Mouse (Mus musculus) embryo, embryonic 11 days (tissue): Measurements from ENCODE around the gene Atp5g1.
A peak's percentile ranks its signal among the peaks of the same experiment; 100 is the strongest.
"Not testable (repeated sequence)": the region's sequence is repeated elsewhere in the genome, so short reads cannot be mapped to it uniquely, and the experiment has no call there.

Experiments used
- DNase-seq: peaks from one replicate; pipeline ENCODE4 v3.0.0-alpha.2; 2015

The Atp5g1 gene

DNA sequence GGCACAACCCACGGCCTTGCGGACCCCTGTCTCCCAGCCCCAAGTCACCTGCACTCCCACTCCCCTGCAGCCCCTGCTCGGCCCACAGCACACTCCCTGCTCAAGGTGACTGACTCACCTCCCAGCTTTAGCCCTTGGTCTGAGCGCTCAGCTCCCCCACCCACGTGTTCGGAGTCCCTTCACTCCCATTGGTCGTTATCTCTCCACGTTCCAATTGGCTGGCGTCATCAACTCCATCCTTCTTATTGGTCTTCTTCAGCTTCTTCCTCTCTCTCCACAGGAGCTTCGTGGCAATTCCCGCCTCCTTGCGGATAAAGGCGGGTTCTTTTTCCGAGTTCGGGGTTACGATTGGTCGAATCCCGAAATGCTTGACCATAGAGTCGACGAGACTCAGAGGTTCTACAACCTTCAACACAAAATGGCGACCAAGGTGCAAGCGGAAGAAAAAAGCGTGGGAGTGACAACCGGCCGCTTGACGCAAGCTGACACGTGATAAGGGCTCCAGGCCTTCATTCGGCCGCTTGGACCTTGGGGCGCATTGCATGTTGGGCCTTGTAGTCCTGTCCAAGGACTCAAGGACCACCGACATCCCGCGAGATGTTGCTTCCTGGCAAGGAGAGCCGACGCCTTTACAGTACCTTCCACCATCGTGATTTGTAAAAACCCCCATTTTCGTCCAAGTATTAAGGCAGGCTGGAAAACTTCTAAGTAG is at the start of gene Atp5g1:
Atp5g1 (minus strand) TSS at position 162 of the 712 bp plus-strand sequence.
- peak; percentile 100 for DNase-seq

GRCm38 (mm10) chr11:96124052-96124914 is 48.8 kb upstream of the Atp5g1 start:
- peak; percentile 52 for DNase-seq

GRCm38 (mm10) chr11:96122806-96123205 is 47.3 kb upstream of the Atp5g1 start:
- not testable (repeated sequence) for DNase-seq

DNA sequence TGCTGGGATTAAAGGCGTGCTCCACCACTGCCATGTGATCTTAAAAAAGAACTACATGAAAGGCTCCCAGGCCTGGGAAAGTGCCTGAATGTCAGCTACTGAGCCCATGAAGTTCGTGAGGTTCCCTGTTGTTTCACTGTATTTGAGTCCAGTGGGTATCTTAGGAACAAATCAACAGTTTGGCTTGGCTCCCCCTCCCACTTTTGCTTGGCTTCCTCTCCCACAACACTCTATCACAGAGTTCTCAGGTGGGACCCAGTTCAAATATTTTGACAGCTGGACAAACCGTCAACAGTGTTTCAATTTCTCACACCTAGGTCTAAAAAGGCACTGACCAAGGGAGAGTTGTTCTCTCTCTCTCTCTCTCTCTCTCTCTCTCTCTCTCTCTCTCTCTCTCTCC is 43.9 kb upstream of the Atp5g1 start:
- DNase-seq: no peak

DNA sequence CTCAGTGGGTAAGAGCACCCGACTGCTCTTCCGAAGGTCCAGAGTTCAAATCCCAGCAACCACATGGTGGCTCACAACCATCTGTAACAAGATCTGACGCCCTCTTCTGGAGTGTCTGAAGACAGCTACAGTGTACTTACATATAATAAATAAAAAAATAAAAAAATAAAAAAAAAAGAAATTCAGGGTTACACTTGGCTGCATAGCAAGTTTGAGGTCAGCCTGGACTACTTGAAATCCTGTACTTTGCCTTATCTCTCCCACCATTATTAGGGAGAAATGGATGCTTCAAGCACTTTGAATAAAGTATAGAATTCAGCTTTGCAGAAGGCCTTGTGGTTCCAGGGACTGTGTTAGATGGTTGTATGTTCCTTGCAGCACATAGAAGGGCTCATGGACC is 41.5 kb upstream of the Atp5g1 start:
- not testable (repeated sequence) for DNase-seq

- DNase-seq: no peak
Observed at GRCm38 (mm10) chr11:96116116-96116515, 40.6 kb upstream of the Atp5g1 start.

- DNase-seq: no peak
Observed at GRCm38 (mm10) chr11:96115416-96115815, 39.9 kb upstream of the Atp5g1 start.

DNA sequence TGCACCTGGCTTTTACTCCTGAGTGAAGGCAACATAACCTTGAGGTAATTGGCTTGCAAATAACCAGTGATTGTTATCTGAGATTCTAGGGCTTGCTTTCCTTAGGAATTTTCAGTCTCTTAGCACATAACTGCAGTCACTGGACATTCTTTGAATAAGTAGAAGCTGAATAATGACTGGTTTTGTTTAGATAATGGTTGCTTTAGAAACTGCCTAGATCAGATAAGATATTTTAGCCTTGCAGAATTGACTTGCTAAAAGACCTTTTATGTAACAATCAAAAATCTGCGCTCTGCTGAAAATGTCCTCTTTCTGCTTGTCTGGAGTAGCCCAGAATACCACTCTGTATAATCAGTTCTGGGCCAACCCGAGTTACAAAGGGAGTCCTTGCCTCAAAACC is 38.6 kb upstream of the Atp5g1 start:
- DNase-seq: no peak

DNA sequence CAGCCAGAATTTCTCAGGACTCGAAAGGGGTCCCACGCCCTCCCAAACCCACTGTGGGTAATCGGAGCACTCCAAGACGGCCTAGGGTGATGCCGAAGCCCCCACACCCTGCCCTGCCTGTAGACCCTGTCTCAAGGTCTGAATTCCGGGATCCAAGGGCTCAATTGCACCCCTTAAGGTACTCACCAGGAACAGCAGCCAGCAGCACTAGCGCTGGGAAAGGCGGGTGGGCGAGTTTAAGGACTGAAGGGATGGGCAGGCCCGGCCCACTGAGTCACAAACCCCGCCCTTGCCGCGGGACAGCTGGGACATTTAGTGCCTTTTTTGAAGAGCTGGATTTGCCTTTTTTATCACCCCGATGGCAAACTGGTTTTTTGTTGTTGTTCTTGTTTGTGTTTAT is 36.3 kb upstream of the Atp5g1 start, which contains the start of gene Calcoco2:
Calcoco2 (minus strand) TSS at position 214 of the 400 bp plus-strand sequence.
- DNase-seq: no peak

GRCm38 (mm10) chr11:96110950-96111349 is 35.5 kb upstream of the Atp5g1 start:
- DNase-seq: not testable (repeated sequence)

DNA sequence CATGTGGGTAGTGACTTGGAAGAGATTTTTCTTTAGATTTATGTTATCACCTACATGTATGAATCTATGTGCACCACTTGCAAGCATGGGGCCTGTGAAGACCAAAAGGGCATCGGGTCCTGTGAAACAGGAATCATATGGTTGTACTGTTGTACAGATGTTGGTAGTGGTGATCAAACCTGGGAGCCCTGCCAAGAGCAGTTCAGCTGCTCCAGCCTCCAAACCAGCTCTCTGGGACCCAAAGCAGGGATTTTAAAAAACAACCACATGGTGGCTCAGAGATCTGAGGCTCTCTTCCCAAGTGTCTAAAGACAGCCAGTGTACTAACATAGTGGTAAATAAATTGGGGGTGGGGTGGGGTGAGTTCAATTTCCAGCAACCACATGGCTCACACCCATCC is 32.9 kb upstream of the Atp5g1 start:
- no peak for DNase-seq

DNA sequence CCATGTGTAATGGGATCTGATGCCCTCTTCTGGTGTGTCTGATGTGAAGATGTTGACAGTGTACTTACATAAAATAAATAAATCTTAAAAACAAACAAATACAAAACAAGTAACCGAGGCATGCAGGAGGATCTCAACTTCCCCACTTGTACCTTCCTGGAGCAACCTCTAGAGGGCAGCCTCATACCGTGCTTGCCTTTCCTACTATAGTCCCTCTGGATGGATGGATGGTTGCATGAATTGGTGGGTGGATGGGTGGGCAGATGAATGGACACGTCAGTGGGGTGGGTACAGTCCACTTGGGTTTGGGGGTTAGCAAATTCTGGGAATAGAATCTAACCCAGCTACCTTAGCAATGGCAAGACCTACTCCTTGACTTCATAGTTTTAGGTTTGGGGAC is 17.9 kb upstream of the Atp5g1 start:
- DNase-seq: peak; percentile 64

DNA sequence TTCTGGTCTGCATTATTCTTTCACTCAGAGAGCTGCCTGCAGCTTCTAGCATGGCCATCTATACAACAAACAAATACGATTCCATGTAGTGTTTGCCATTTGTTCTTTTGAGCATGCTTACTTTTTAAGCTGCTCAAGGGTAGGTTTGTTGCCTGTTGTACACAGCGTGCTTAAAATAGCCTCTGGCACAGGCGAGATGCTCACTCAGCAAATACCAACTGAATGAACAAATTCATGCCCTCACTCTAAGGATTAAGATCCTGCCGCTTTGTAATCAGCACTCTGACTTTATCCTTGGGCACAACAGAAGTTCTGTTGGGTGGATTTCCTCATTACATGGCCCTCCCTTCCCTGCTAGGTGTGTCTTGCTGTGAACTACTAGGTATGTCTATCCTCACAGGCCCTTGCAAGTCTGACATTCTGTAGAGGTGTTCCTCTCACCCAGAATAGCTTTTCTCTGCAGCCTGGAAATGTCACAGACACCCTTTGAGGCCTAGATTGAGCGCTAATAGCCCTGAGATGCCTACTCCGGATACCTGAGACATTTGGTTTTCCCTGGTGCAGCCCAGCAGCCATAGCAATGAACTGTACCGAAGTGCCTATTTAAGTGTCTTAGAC is 17.3 kb upstream of the Atp5g1 start:
- no peak for DNase-seq

- peak; percentile 46 for DNase-seq
Observed at GRCm38 (mm10) chr11:96091073-96091472, 15.6 kb upstream of the Atp5g1 start.

DNA sequence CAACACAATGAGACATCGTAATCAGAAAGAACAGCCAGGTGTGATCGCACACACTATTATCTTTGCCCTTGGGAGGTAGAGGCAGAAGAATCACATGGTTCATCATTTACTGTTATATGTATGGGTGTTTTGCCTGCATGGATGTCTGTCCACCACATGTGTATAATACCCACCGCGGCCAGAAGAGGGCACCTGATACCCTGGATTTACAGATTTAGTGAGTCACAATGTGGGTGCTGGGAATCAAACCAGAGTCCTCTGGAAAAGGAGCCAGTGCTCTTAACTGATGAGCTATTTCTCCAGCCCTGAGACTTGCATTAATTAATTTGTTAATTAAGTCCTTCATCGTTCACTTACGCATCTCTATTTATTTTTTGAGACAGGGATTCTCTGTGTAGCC is 12.5 kb upstream of the Atp5g1 start:
- DNase-seq: no peak

DNA sequence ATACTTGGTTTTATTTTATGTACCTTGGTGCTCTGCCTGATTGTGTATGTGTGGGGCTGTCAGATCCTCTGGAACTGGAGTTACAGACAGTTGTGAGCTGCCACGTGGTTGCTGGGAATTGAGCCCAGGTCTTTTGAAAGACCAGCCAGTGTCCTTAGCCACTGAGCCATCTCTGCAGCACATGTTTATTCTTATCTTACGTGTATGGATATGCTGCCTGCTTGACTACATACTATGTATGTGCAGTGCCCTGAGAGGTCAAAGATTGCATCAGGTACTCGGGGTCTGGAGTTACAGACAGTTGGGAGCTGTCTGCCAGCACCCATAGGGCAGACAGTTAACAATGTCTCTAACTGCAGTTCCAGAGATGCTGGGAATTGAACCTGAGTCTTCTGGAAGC is 7.2 kb upstream of the Atp5g1 start:
- DNase-seq: no peak

- DNase-seq: no peak
Observed at GRCm38 (mm10) chr11:96080736-96081135, 5.3 kb upstream of the Atp5g1 start.

DNA sequence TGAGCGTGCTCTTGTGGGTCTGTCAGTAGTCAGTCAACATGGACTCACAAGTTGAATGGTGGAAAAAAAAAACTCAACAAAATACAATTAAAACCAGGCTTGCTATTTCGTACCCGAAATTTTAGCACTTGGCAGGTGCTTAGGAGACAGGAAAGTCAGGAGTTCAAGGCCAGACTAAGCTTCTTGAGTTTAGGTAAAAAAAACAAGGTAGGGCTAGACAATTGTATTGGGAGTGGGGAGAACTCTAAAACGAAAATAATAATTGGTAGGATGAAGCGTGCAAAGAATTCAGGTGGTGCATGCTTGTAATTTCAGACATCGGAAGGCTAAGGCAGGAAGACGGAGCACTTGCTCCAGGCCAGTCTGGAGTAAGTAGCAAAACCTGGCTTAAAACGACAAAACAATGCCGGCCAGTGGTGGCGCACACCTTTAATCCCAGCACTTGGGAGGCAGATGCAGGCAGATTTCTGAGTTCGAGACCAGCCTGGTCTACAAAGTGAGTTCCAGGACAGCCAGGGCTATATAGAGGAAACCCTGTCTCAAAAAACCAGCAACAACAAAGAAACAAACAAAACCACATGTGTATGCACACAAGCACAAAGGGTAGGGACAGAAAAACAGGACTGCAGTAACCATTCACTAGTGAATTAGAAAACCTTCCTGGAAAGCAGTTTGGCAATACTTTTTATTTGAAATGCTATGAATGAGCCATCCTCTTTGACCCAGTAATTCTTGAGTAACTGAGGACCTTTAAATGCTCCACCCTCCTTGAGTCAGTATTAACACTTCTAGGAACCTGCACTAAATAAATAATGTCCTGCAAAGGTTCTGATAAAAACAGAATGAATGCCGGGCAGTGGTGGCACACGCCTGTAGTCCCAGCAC is 993 bp upstream of the Atp5g1 start:
- no peak for DNase-seq

- peak; percentile 12 for DNase-seq
Observed at GRCm38 (mm10) chr11:96075177-96075508, 327 bp downstream of the Atp5g1 start.

GRCm38 (mm10) chr11:96074351-96075176 is 906 bp downstream of the Atp5g1 start:
- no peak for DNase-seq

GRCm38 (mm10) chr11:96073295-96073993 is 2.0 kb downstream of the Atp5g1 start:
- no peak for DNase-seq
